18 mouse cellular contexts compared by ENCODE assay signal in the genomic region with DNA sequence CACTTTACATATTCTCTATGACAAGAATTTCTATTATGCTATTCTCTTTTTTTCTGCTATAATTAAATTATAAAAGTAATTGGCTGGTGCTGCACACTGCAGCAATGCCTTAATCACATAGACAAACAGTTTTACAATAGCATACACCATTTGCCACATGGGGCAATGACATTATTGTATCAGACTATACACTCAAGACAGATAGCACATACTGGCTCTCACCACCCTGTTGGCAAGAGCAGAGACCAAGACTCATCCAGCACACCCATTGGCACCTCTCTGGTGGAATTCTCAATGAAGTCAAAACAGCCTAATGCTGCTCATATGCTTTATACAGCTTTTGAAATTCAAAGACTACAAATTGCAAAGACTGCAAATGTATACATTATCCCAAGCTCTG.
DNase-seq lines count a peak whose midpoint lies in the region; ATAC-seq lines count a peak whose summit lies in the region.
"Had no signal": no experiment of that assay in that cellular context is flagged by ENCODE, and none has a peak within 500 bp of the region (broad histone marks: within the 10 kb centered on the region; RNA-seq: fewer than 3 reads in every experiment).

No protein-coding gene starts in this region.

- no peaks in the 10 kb centered on the region for H3K27me3 ChIP-seq in forebrain, embryonic 11.5 days (ENCODE audit: control insufficient read depth, insufficient read depth, low read length)
- H3K27me3 ChIP-seq in forebrain, embryonic 16.5 days (replicated peaks; ENCODE audit: control insufficient read depth, insufficient read depth, low read length), result no peaks in the 10 kb centered on the region
- no peaks in the 10 kb centered on the region for H3K27me3 ChIP-seq in kidney, embryonic 15.5 days
- no peaks in the 10 kb centered on the region for H3K27me3 ChIP-seq in kidney, embryonic 14.5 days (ENCODE audit: control insufficient read depth, insufficient read depth, low read length)
- no peaks in the 10 kb centered on the region for H3K27me3 ChIP-seq in neural tube, embryonic 14.5 days (ENCODE audit: control insufficient read depth, insufficient read depth, low read length)
- H3K27me3 ChIP-seq: forebrain, embryonic 12.5 days; heart, embryonic 12.5 days had no signal

- no peak overlapping the region for H3K4me2 ChIP-seq in forebrain, embryonic 11.5 days (ENCODE audit: low read depth, low read length, severe bottlenecking)
- H3K4me2 ChIP-seq in forebrain, embryonic 16.5 days (ENCODE audit: low read length), result no peak overlapping the region
- H3K4me2 ChIP-seq in kidney, embryonic 15.5 days, result no peak overlapping the region
- H3K4me2 ChIP-seq in kidney, embryonic 14.5 days (replicated peaks; ENCODE audit: low read depth, low read length), result no peak overlapping the region
- H3K4me2 ChIP-seq in neural tube, embryonic 14.5 days (ENCODE audit: low read depth, low read length), result no peak overlapping the region
- H3K4me2 ChIP-seq: forebrain, embryonic 12.5 days; heart, embryonic 12.5 days had no signal

- 0 out of 2 replicates have a peak, but pooled peaks have one; percentile 31 for ATAC-seq in forebrain, embryonic 11.5 days (replicated peaks; ENCODE audit: low FRiP score)
- no peak for ATAC-seq in forebrain, embryonic 16.5 days
- peak; percentile 58 for ATAC-seq in kidney, embryonic 15.5 days (replicated peaks; ENCODE audit: low FRiP score)
- ATAC-seq in kidney, embryonic 14.5 days (ENCODE audit: low FRiP score, low TSS enrichment), result no peak
- peak; percentile 68; the same call in 1 of the 2 replicates for ATAC-seq in neural tube, embryonic 14.5 days (ENCODE audit: low read depth)
- no peak for ATAC-seq in erythroblast, adult 5-6 weeks (replicated peaks; ENCODE audit: low FRiP score, poor library complexity, severe bottlenecking)
- ATAC-seq: inflammation-experienced regulatory T-cells, adult 6 months had no signal

- H3K4me1 ChIP-seq in forebrain, embryonic 11.5 days (replicated peaks; ENCODE audit: control insufficient read depth, insufficient read depth, low read length), result peaks cover 8% of the 10 kb centered on the region; the same call in 1 of the 2 replicates
- H3K4me1 ChIP-seq in forebrain, embryonic 16.5 days (replicated peaks; ENCODE audit: control insufficient read depth, insufficient read depth, low read length), result peaks cover 7% of the 10 kb centered on the region; the same call in 1 of the 2 replicates
- H3K4me1 ChIP-seq in kidney, embryonic 15.5 days, result peaks cover 9% of the 10 kb centered on the region; the same call in 1 of the 2 replicates
- H3K4me1 ChIP-seq in kidney, embryonic 14.5 days (ENCODE audit: control insufficient read depth, insufficient read depth, low read length), result no peaks in the 10 kb centered on the region
- peaks cover 8% of the 10 kb centered on the region for H3K4me1 ChIP-seq in neural tube, embryonic 14.5 days (ENCODE audit: control insufficient read depth, insufficient read depth, low read length)

- H3K4me3 ChIP-seq in forebrain, embryonic 11.5 days (ENCODE audit: low read depth, low read length), result no peak overlapping the region
- no peak overlapping the region for H3K4me3 ChIP-seq in forebrain, embryonic 16.5 days (replicated peaks; ENCODE audit: low read length)
- no peak overlapping the region for H3K4me3 ChIP-seq in kidney, embryonic 15.5 days (replicated peaks)
- H3K4me3 ChIP-seq in kidney, embryonic 14.5 days (ENCODE audit: low read length), result no peak overlapping the region
- no peak overlapping the region for H3K4me3 ChIP-seq in neural tube, embryonic 14.5 days (ENCODE audit: low read depth, low read length)
- H3K4me3 ChIP-seq: embryonic facial prominence, embryonic 10.5 days; erythroblast, embryonic 14.5 days; forebrain, embryonic 12.5 days; gastrocnemius, adult 2 months; heart, embryonic 12.5 days had no signal

- no peak overlapping the region for H3K9ac ChIP-seq in forebrain, embryonic 11.5 days (ENCODE audit: low read length)
- H3K9ac ChIP-seq in forebrain, embryonic 16.5 days (replicated peaks; ENCODE audit: low read depth, low read length), result no peak overlapping the region
- H3K9ac ChIP-seq in kidney, embryonic 15.5 days, result no peak overlapping the region
- H3K9ac ChIP-seq in kidney, embryonic 14.5 days (ENCODE audit: low read depth, low read length), result no peak overlapping the region
- no peak overlapping the region for H3K9ac ChIP-seq in neural tube, embryonic 14.5 days (replicated peaks; ENCODE audit: low read depth, low read length)
- H3K9ac ChIP-seq: forebrain, embryonic 12.5 days; heart, embryonic 12.5 days had no signal

- H3K9me3 ChIP-seq in forebrain, embryonic 11.5 days (ENCODE audit: control insufficient read depth, low read length), result no peaks in the 10 kb centered on the region
- no peaks in the 10 kb centered on the region for H3K9me3 ChIP-seq in forebrain, embryonic 16.5 days (ENCODE audit: control insufficient read depth, low read length)
- H3K9me3 ChIP-seq in kidney, embryonic 15.5 days (replicated peaks), result no peaks in the 10 kb centered on the region
- no peaks in the 10 kb centered on the region for H3K9me3 ChIP-seq in kidney, embryonic 14.5 days (ENCODE audit: control insufficient read depth, low read length)
- no peaks in the 10 kb centered on the region for H3K9me3 ChIP-seq in neural tube, embryonic 14.5 days (ENCODE audit: control insufficient read depth, low read length)
- H3K9me3 ChIP-seq: embryonic facial prominence, embryonic 10.5 days; forebrain, embryonic 12.5 days; heart, embryonic 12.5 days had no signal

- H3K27ac ChIP-seq in forebrain, embryonic 11.5 days (ENCODE audit: low read depth, low read length), result no peak overlapping the region
- H3K27ac ChIP-seq in forebrain, embryonic 16.5 days (ENCODE audit: low read length), result no peak overlapping the region
- no peak overlapping the region for H3K27ac ChIP-seq in kidney, embryonic 15.5 days
- H3K27ac ChIP-seq in kidney, embryonic 14.5 days (ENCODE audit: low read depth, low read length), result no peak overlapping the region
- no peak overlapping the region for H3K27ac ChIP-seq in neural tube, embryonic 14.5 days (ENCODE audit: low read depth, low read length)
- H3K27ac ChIP-seq: embryonic facial prominence, embryonic 10.5 days; forebrain, embryonic 12.5 days; gastrocnemius, adult 2 months had no signal

- no peak for DNase-seq in forebrain, embryonic 11.5 days (ENCODE audit: low spot score)
- peak; percentile 33 for DNase-seq in retina, postnatal 1 day
- no peak for DNase-seq in retina, embryonic 14.5 days (ENCODE audit: low spot score)
- DNase-seq: adrenal gland, adult 2 months; adrenal gland, postnatal 25 days; cerebellum, adult 2 months; gastrocnemius, adult 2 months; gastrocnemius, postnatal 25 days had no signal

- no peaks in the 10 kb centered on the region for H3K36me3 ChIP-seq in forebrain, embryonic 11.5 days (ENCODE audit: control insufficient read depth, insufficient read depth, low read length)
- no peaks in the 10 kb centered on the region for H3K36me3 ChIP-seq in forebrain, embryonic 16.5 days (ENCODE audit: control insufficient read depth, insufficient read depth)
- peaks cover 6% of the 10 kb centered on the region; the same call in 1 of the 2 replicates for H3K36me3 ChIP-seq in kidney, embryonic 15.5 days
- no peaks in the 10 kb centered on the region for H3K36me3 ChIP-seq in kidney, embryonic 14.5 days (ENCODE audit: control insufficient read depth, insufficient read depth, low read length)
- no peaks in the 10 kb centered on the region for H3K36me3 ChIP-seq in neural tube, embryonic 14.5 days (ENCODE audit: control insufficient read depth, insufficient read depth, low read length)
- H3K36me3 ChIP-seq: embryonic facial prominence, embryonic 10.5 days; forebrain, embryonic 12.5 days; heart, embryonic 12.5 days had no signal

Comparison
In these comparisons a context has a peak if more than half of its experiments do, and no peak if none do; other contexts are left out.
1. ATAC-seq: peak in forebrain, embryonic 11.5 days (single experiment), kidney, embryonic 15.5 days (single experiment) and neural tube, embryonic 14.5 days (single experiment); none in forebrain, embryonic 16.5 days (single experiment), kidney, embryonic 14.5 days (single experiment) and erythroblast, adult 5-6 weeks (single experiment).